ENCODE assay signal across 8 mouse cellular contexts in the genomic region with DNA sequence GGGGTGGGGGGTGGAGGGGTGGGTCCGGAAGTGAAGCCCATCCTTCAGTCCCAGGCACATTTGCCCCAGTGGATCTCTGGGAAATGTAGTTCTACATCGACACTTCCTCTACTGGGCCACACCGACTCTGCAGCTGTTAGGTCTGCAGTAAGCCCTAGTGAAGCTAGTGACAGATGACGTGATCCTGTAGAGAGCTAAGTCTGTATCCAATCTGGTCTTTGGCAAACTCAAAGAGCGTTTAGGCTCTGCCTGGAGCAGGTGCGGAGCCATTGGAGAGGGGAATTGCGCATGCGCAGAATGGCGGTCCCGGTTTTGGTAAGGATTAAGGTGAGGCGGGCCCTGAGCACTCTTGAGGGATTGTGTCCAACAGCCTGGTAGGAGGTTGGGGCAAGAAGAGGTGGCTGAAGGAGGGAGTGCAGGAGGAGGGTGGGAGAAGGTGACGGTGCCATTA. TPM values are rescaled to one million over a fixed set of nuclear protein-coding genes. Genes with fewer than 3 reads are reported as not detected.
DNase-seq lines count a peak whose midpoint lies in the region; ATAC-seq lines count a peak whose summit lies in the region.

Zfp605 (plus strand) TSS at position 102 of the 451 bp plus-strand sequence.

- peak within 1 kb of the TSS; percentile 86 for H3K4me2 ChIP-seq in hindbrain, embryonic 14.5 days (replicated peaks)

- peak within 1 kb of the TSS; percentile 93 for H3K27ac ChIP-seq in hindbrain, embryonic 14.5 days

- peaks cover 33% of the 10 kb centered on the region for H3K36me3 ChIP-seq in hindbrain, embryonic 14.5 days (replicated peaks; ENCODE audit: control insufficient read depth, insufficient read depth)

- WGBS in hindbrain, embryonic 14.5 days = 1% methylated on average over 12 of the region's 12 CpGs

- DNase-seq in R1 (ENCODE audit: low read depth, low spot score) = peak; percentile 96
- peak; percentile 96 to 98 for DNase-seq in cerebellum, postnatal 14 days
- DNase-seq in frontal cortex, postnatal 25 days (ENCODE audit: low spot score in 2 of 2) = peak; percentile 92 to 94
- peak; percentile 89 for DNase-seq in hindbrain, embryonic 14.5 days (ENCODE audit: low spot score)
- peak; percentile 91 to 92 for DNase-seq in layer of hippocampus, postnatal 25 days (ENCODE audit: extremely low spot score in 1 of 2, low spot score in 1 of 2)
- peak; percentile 90 for DNase-seq in lung, postnatal 14 days
- peak; percentile 91 for DNase-seq in retina, adult 2 months (ENCODE audit: low read depth, low spot score)
- peak; percentile 87 for DNase-seq in thymus, postnatal 25 days

- H3K4me1 ChIP-seq in hindbrain, embryonic 14.5 days (replicated peaks; ENCODE audit: control insufficient read depth, insufficient read depth, low read length) = peaks cover 17% of the 10 kb centered on the region

- H3K27me3 ChIP-seq in hindbrain, embryonic 14.5 days (ENCODE audit: control insufficient read depth, insufficient read depth, low read length) = no peaks in the 10 kb centered on the region

- peak; percentile 74 for ATAC-seq in hindbrain, embryonic 14.5 days (ENCODE audit: low FRiP score)

- H3K9me3 ChIP-seq in hindbrain, embryonic 14.5 days (ENCODE audit: control insufficient read depth, low read length) = no peaks in the 10 kb centered on the region

- H3K9ac ChIP-seq in hindbrain, embryonic 14.5 days = peak within 1 kb of the TSS; percentile 76

- H3K4me3 ChIP-seq in hindbrain, embryonic 14.5 days (replicated peaks; ENCODE audit: low read length) = peak within 1 kb of the TSS; percentile 70

RNA-seq across cellular contexts. Expression of gene Zfp605, which starts in this region (rescaled TPM):
- polyA plus RNA-seq in hindbrain, embryonic 14.5 days (2014; fragmentation: Nextera tagmentation; extraction: Ambion mirVana) = 11.6 and 14.6 TPM in 2 replicates
- 10 to 100 TPM; 15.4 to 17.0 TPM for total RNA-seq in layer of hippocampus, postnatal 25 days (2021)

Comparison
In these comparisons a context has a peak if more than half of its experiments do, and no peak if none do; other contexts are left out.
1. Peak in every context shown above with its lines: DNase-seq, ATAC-seq, H3K4me3 ChIP-seq and H3K27ac ChIP-seq.